Mouse (Mus musculus) lung, postnatal 0 days (tissue): ENCODE results near the gene Syngr3. TPM values are rescaled to one million over a fixed set of nuclear protein-coding genes. Genes with fewer than 3 reads are reported as not detected.

Experiments used
- ATAC-seq: fragments of 200-750 bp; cut with Nextera tagmentation; 2 replicates; pipeline ENCODE4 v1.8.0; 2017; ENCODE audit warnings: moderate library complexity
- DNase-seq: peaks from one replicate; pipeline ENCODE4 v3.0.0-alpha.2; 2016; ENCODE audit warnings: low spot score
- H3K27ac ChIP-seq: fragments of 300-500 bp; sonication (generic); 2 replicates; pipeline ENCODE4 v1.5.1; 2014; ENCODE audit warnings: antibody characterized with exemption, mild to moderate bottlenecking, low read length, mixed read lengths
- H3K27me3 ChIP-seq: fragments of 300-500 bp; sonication (generic); replicated peaks from 2 replicates; pipeline ENCODE4 v1.6.1; 2014; ENCODE audit warnings: low read length, mixed read lengths; ENCODE audit not compliant: insufficient read depth
- H3K36me3 ChIP-seq: fragments of 300-500 bp; sonication (generic); 2 replicates; pipeline ENCODE4 v1.6.1; 2014; ENCODE audit warnings: low read length, mixed read lengths; ENCODE audit not compliant: insufficient read depth
- H3K4me1 ChIP-seq: fragments of 300-500 bp; sonication (generic); 2 replicates; pipeline ENCODE4 v1.6.1; 2014; ENCODE audit warnings: antibody characterized with exemption, low read depth, low read length, mixed read lengths; ENCODE audit not compliant: insufficient read depth
- H3K4me2 ChIP-seq: fragments of 300-500 bp; sonication (generic); replicated peaks from 2 replicates; pipeline ENCODE4 v1.6.1; 2014; ENCODE audit warnings: low read depth, mild to moderate bottlenecking, low read length, moderate library complexity, mixed read lengths
- H3K4me3 ChIP-seq: fragments of 300-500 bp; sonication (generic); 2 replicates; pipeline ENCODE4 v1.5.1; 2014; ENCODE audit warnings: low read depth, low read length
- H3K9ac ChIP-seq: fragments of 300-500 bp; sonication (generic); replicated peaks from 2 replicates; pipeline ENCODE4 v1.6.1; 2014; ENCODE audit warnings: low read depth, mild to moderate bottlenecking
- H3K9me3 ChIP-seq: fragments of 300-500 bp; sonication (generic); 2 replicates; pipeline ENCODE4 v1.6.1; 2016; ENCODE audit warnings: low read length, mixed read lengths
- CTCF ChIP-seq: IDR thresholded peaks from 2 replicates; pipeline ENCODE4 v1.5.1; 2016; ENCODE audit warnings: antibody characterized with exemption, mild to moderate bottlenecking
- EP300 ChIP-seq: IDR thresholded peaks from 2 replicates; pipeline ENCODE4 v1.6.1; 2016; ENCODE audit warnings: antibody characterized with exemption, mild to moderate bottlenecking, control low read depth
- WGBS: fragments of 180-500 bp; shearing (Covaris S2); extraction: QIAGEN DNeasy Blood & Tissue Kit; methylation state at CpG from one replicate; pipeline ENCODE4 v1.1.7; 2014; 5-methylcytosine and 5-hydroxymethylcytosine counted together
- polyA plus RNA-seq: library from polyadenylated mRNA; unstranded; fragments of >200 nt; fragmentation: Nextera tagmentation; extraction: Ambion mirVana; gene quantifications from 2 replicates; pipeline ENCODE4 v1.2.1, GENCODE M21; 2015

The Syngr3 gene
- polyA plus RNA-seq, 1 experiment from 2014 or later = 0.19 TPM

GRCm38 (mm10) chr17:24686514-24686913 lies 3.2 kb downstream of the Syngr3 start:
- H3K4me3 ChIP-seq = no peak overlapping the region
- H3K27me3 ChIP-seq = peaks cover 13% of the 10 kb centered on the region; the same call in 1 of the 2 replicates
- ATAC-seq (peak; percentile 62; the same call in 1 of the 2 replicates), DNase-seq (peak; percentile 55)
- H3K4me1 ChIP-seq = peaks cover 5% of the 10 kb centered on the region; the same call in 1 of the 2 replicates
- no peaks in the 10 kb centered on the region for H3K36me3 ChIP-seq
- TF ChIP-seq EP300 (no peak), CTCF (no peak)
- no peaks in the 10 kb centered on the region for H3K9me3 ChIP-seq
- H3K27ac ChIP-seq = no peak overlapping the region
- H3K4me2 ChIP-seq = no peak overlapping the region
- no peak overlapping the region for H3K9ac ChIP-seq
- WGBS = 40% methylated on average over 16 of the region's 16 CpGs

- H3K36me3 ChIP-seq = peaks cover 21% of the 10 kb centered on the region; the same call in 1 of the 2 replicates
- TF ChIP-seq CTCF (no peak), EP300 (no peak)
- ATAC-seq = no peak
These were observed 12.2 kb downstream of the Syngr3 start for GRCm38 (mm10) chr17:24677500-24678080.

GRCm38 (mm10) chr17:24676877-24677276 lies 12.9 kb downstream of the Syngr3 start:
- WGBS = 96% methylated on average over 5 of the region's 5 CpGs
- H3K36me3 ChIP-seq = peaks cover 21% of the 10 kb centered on the region; the same call in 1 of the 2 replicates
- ATAC-seq = no peak

More at GRCm38 (mm10) chr17:24677500-24678080, 12.2 kb downstream of the Syngr3 start:
- H3K4me2 ChIP-seq = no peak overlapping the region
- no peak overlapping the region for H3K27ac ChIP-seq
- 88% methylated on average over 24 of the region's 24 CpGs for WGBS
- no peaks in the 10 kb centered on the region for H3K9me3 ChIP-seq
- H3K4me3 ChIP-seq = no peak overlapping the region
- H3K4me1 ChIP-seq = no peaks in the 10 kb centered on the region
- H3K27me3 ChIP-seq = no peaks in the 10 kb centered on the region
- no peak overlapping the region for H3K9ac ChIP-seq
- DNase-seq = no peak

DNA sequence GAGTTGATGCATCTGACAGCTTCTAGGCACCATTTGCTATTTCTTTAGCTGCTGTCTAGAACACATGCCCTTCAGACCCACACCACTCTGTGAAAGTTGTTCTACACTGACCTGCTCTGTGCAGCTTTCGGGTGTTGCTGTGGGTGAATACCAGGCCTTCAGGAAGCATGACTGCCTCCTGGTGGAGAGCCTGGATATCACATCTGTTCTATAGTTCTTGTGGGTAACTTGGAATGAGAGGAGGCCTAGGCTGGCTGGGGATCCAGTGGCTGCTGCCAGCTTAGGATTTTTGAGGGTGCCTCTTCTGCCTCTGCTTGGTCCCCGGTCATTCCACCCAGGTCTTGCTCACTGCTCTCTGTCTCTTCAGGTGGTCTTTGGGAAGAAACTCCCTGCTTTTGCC lies 13.6 kb downstream of the Syngr3 start:
- peak; percentile 82 for DNase-seq
- WGBS = 59% methylated on average over 2 of the region's 2 CpGs
- peaks cover 21% of the 10 kb centered on the region; the same call in 1 of the 2 replicates for H3K36me3 ChIP-seq
- no peak overlapping the region for H3K27ac ChIP-seq
- no peak overlapping the region for H3K4me3 ChIP-seq
- TF ChIP-seq EP300 = no peak
- peak; percentile 87 for TF ChIP-seq CTCF
- no peaks in the 10 kb centered on the region for H3K9me3 ChIP-seq
- peak; percentile 52; the same call in 1 of the 2 replicates for ATAC-seq
- no peak overlapping the region for H3K4me2 ChIP-seq
- no peaks in the 10 kb centered on the region for H3K27me3 ChIP-seq
- no peak overlapping the region for H3K9ac ChIP-seq
- H3K4me1 ChIP-seq = peaks cover 4% of the 10 kb centered on the region; the same call in 1 of the 2 replicates

More at GRCm38 (mm10) chr17:24676877-24677276, 12.9 kb downstream of the Syngr3 start:
- Histone ChIP-seq H3K4me3 (no peak overlapping the region), H3K9me3 (no peaks in the 10 kb centered on the region), H3K9ac (no peak overlapping the region), H3K27ac (no peak overlapping the region), H3K27me3 (no peaks in the 10 kb centered on the region), H3K4me1 (no peaks in the 10 kb centered on the region), H3K4me2 (no peak overlapping the region)
- no peak for DNase-seq
- TF ChIP-seq CTCF (no peak), EP300 (no peak)

GRCm38 (mm10) chr17:24674277-24674676 lies 15.5 kb downstream of the Syngr3 start:
- no peak overlapping the region for H3K4me3 ChIP-seq
- TF ChIP-seq EP300 = no peak
- TF ChIP-seq CTCF = no peak
- no peak overlapping the region for H3K9ac ChIP-seq
- H3K27ac ChIP-seq = no peak overlapping the region
- peaks cover 10% of the 10 kb centered on the region; the same call in 1 of the 2 replicates for H3K36me3 ChIP-seq
- no peaks in the 10 kb centered on the region for H3K27me3 ChIP-seq
- H3K4me1 ChIP-seq = peaks cover 13% of the 10 kb centered on the region; the same call in 1 of the 2 replicates
- H3K4me2 ChIP-seq = no peak overlapping the region
- DNase-seq (no peak), ATAC-seq (no peak)
- no peaks in the 10 kb centered on the region for H3K9me3 ChIP-seq
- WGBS = 64% methylated on average over 7 of the region's 7 CpGs

- peak; percentile 32 for ATAC-seq
- Histone ChIP-seq H3K4me2 (0 out of 2 replicates have a peak overlapping the region, but pooled peaks have one; percentile 14), H3K9me3 (no peaks in the 10 kb centered on the region), H3K27ac (no peak overlapping the region), H3K27me3 (no peaks in the 10 kb centered on the region), H3K4me1 (peaks cover 17% of the 10 kb centered on the region; the same call in 1 of the 2 replicates), H3K36me3 (no peaks in the 10 kb centered on the region), H3K9ac (no peak overlapping the region), H3K4me3 (no peak overlapping the region)
- peak; percentile 91 for DNase-seq
- WGBS = 5% methylated on average over 5 of the region's 5 CpGs
- TF ChIP-seq CTCF = no peak
- no peak for TF ChIP-seq EP300
These were observed 17.6 kb downstream of the Syngr3 start for GRCm38 (mm10) chr17:24672141-24672540.
